Mouse (Mus musculus) intestine, postnatal 0 days (tissue): Measurements from ENCODE around the gene Dlgap4. TPM values are rescaled to one million over a fixed set of nuclear protein-coding genes. Genes with fewer than 3 reads are reported as not detected.
A peak's percentile ranks its signal among the peaks of the same experiment; 100 is the strongest.
"Not testable (repeated sequence)": the region's sequence is repeated elsewhere in the genome, so short reads cannot be mapped to it uniquely, and the experiment has no call there.

Experiments
- ATAC-seq: fragments of 200-750 bp; cut with Nextera tagmentation; 2 replicates; pipeline ENCODE4 v1.8.0; 2017; ENCODE audit warnings: mild to moderate bottlenecking, moderate TSS enrichment, moderate library complexity
- H3K27ac ChIP-seq: fragments of 300-500 bp; sonication (generic); 2 replicates; pipeline ENCODE4 v1.5.1; 2014; ENCODE audit warnings: mild to moderate bottlenecking, low read depth, low read length, moderate library complexity
- H3K27me3 ChIP-seq: fragments of 300-500 bp; sonication (generic); replicated peaks from 2 replicates; pipeline ENCODE4 v1.6.1; 2014; ENCODE audit warnings: low read length, mixed read lengths; ENCODE audit not compliant: control insufficient read depth, insufficient read depth
- H3K36me3 ChIP-seq: fragments of 300-500 bp; sonication (generic); 2 replicates; pipeline ENCODE4 v1.6.1; 2014; ENCODE audit warnings: mild to moderate bottlenecking, moderate library complexity; ENCODE audit not compliant: control insufficient read depth, insufficient read depth
- H3K4me1 ChIP-seq: fragments of 300-500 bp; sonication (generic); replicated peaks from 2 replicates; pipeline ENCODE4 v1.6.1; 2014; ENCODE audit warnings: antibody characterized with exemption, low read length, mixed read lengths; ENCODE audit not compliant: control insufficient read depth, insufficient read depth
- H3K4me2 ChIP-seq: fragments of 300-500 bp; sonication (generic); replicated peaks from 2 replicates; pipeline ENCODE4 v1.6.1; 2014; ENCODE audit warnings: low read depth, mild to moderate bottlenecking, moderate library complexity
- H3K4me3 ChIP-seq: fragments of 300-500 bp; sonication (generic); 2 replicates; pipeline ENCODE4 v1.5.1; 2014; ENCODE audit warnings: low read depth, low read length
- H3K9ac ChIP-seq: fragments of 300-500 bp; sonication (generic); 2 replicates; pipeline ENCODE4 v1.6.1; 2014; ENCODE audit warnings: mild to moderate bottlenecking, low read depth, low read length
- H3K9me3 ChIP-seq: fragments of 300-500 bp; sonication (generic); 2 replicates; pipeline ENCODE4 v1.6.1; 2016; ENCODE audit warnings: mixed run types; ENCODE audit not compliant: control insufficient read depth
- CTCF ChIP-seq: sonication (generic); IDR thresholded peaks from 2 replicates; pipeline ENCODE4 v1.5.1; 2016; ENCODE audit warnings: low read depth, mild to moderate bottlenecking, control low read depth, antibody characterized with exemption, moderate library complexity
- WGBS: fragments of 180-500 bp; shearing (Covaris S2); extraction: QIAGEN DNeasy Blood & Tissue Kit; methylation state at CpG from one replicate; pipeline ENCODE4 v1.1.7; 2014; 5-methylcytosine and 5-hydroxymethylcytosine counted together
- polyA plus RNA-seq: library from polyadenylated mRNA; unstranded; fragments of >200 nt; fragmentation: Nextera tagmentation; extraction: Ambion mirVana; gene quantifications from 2 replicates; pipeline ENCODE4 v1.2.1, GENCODE M21; 2015

Dlgap4 gene
- polyA plus RNA-seq, 1 experiment from 2014 or later: 43.1 TPM

GRCm38 (mm10) chr2:156787776-156788105, 174.2 kb downstream of the Dlgap4 start:
- no peak for ATAC-seq
- Histone ChIP-seq H3K9me3 (peaks cover 5% of the 10 kb centered on the region; the same call in 1 of the 2 replicates), H3K4me1 (no peaks in the 10 kb centered on the region), H3K4me3 (no peak overlapping the region), H3K9ac (no peak overlapping the region), H3K27ac (no peak overlapping the region), H3K4me2 (no peak overlapping the region), H3K27me3 (no peaks in the 10 kb centered on the region), H3K36me3 (no peaks in the 10 kb centered on the region)
- 46% methylated on average over 3 of the region's 3 CpGs for WGBS
- TF ChIP-seq CTCF: peak; percentile 61

- H3K4me1 ChIP-seq: no peaks in the 10 kb centered on the region
- H3K27me3 ChIP-seq: no peaks in the 10 kb centered on the region
- no peaks in the 10 kb centered on the region for H3K36me3 ChIP-seq
- no peak overlapping the region for H3K27ac ChIP-seq
- H3K4me3 ChIP-seq: no peak overlapping the region
- H3K9me3 ChIP-seq: peaks cover 5% of the 10 kb centered on the region; the same call in 1 of the 2 replicates
- no peak overlapping the region for H3K9ac ChIP-seq
- H3K4me2 ChIP-seq: no peak overlapping the region
- no peak for ATAC-seq
- no peak for TF ChIP-seq CTCF
- WGBS: 67% methylated on average over 1 of the region's 1 CpGs
These were observed 175.3 kb downstream of the Dlgap4 start for GRCm38 (mm10) chr2:156788836-156789235.

- H3K4me2 ChIP-seq: no peak overlapping the region
- no peaks in the 10 kb centered on the region for H3K36me3 ChIP-seq
- ATAC-seq: no peak
- H3K9me3 ChIP-seq: no peaks in the 10 kb centered on the region
- H3K4me1 ChIP-seq: no peaks in the 10 kb centered on the region
- H3K27ac ChIP-seq: no peak overlapping the region
- H3K9ac ChIP-seq: no peak overlapping the region
- WGBS: 42% methylated on average over 1 of the region's 1 CpGs
- no peak for TF ChIP-seq CTCF
- H3K27me3 ChIP-seq: no peaks in the 10 kb centered on the region
- H3K4me3 ChIP-seq: no peak overlapping the region
These were observed 185.0 kb downstream of the Dlgap4 start for GRCm38 (mm10) chr2:156798516-156798915.

- TF ChIP-seq CTCF: no peak
- no peak for ATAC-seq
These were observed 187.5 kb downstream of the Dlgap4 start for GRCm38 (mm10) chr2:156801045-156801444.

GRCm38 (mm10) chr2:156802116-156802515, 188.6 kb downstream of the Dlgap4 start:
- not testable (repeated sequence) for H3K4me3 ChIP-seq

More at GRCm38 (mm10) chr2:156801045-156801444, 187.5 kb downstream of the Dlgap4 start:
- no peak overlapping the region for H3K27ac ChIP-seq
- no peaks in the 10 kb centered on the region for H3K27me3 ChIP-seq
- H3K36me3 ChIP-seq: no peaks in the 10 kb centered on the region
- WGBS: 84% methylated on average over 4 of the region's 4 CpGs
- H3K4me3 ChIP-seq: no peak overlapping the region
- H3K9ac ChIP-seq: no peak overlapping the region
- no peak overlapping the region for H3K4me2 ChIP-seq
- H3K4me1 ChIP-seq: no peaks in the 10 kb centered on the region
- no peaks in the 10 kb centered on the region for H3K9me3 ChIP-seq

GRCm38 (mm10) chr2:156803698-156804372, 190.3 kb downstream of the Dlgap4 start:
- ATAC-seq: no peak
- Histone ChIP-seq H3K9me3 (no peaks in the 10 kb centered on the region), H3K4me3 (no peak overlapping the region), H3K27me3 (no peaks in the 10 kb centered on the region), H3K9ac (no peak overlapping the region), H3K4me1 (no peaks in the 10 kb centered on the region), H3K4me2 (no peak overlapping the region), H3K27ac (no peak overlapping the region), H3K36me3 (no peaks in the 10 kb centered on the region)
- no peak for TF ChIP-seq CTCF
- 70% methylated on average over 4 of the region's 4 CpGs for WGBS

More at GRCm38 (mm10) chr2:156802116-156802515, 188.6 kb downstream of the Dlgap4 start:
- not testable (repeated sequence) for H3K27ac ChIP-seq, ATAC-seq, H3K9me3 ChIP-seq, H3K9ac ChIP-seq, H3K36me3 ChIP-seq, H3K4me1 ChIP-seq, H3K27me3 ChIP-seq, H3K4me2 ChIP-seq
- 33% methylated on average over 9 of the region's 9 CpGs for WGBS
